Mouse (Mus musculus): ENCODE data around the gene Plcb3.

DNA sequence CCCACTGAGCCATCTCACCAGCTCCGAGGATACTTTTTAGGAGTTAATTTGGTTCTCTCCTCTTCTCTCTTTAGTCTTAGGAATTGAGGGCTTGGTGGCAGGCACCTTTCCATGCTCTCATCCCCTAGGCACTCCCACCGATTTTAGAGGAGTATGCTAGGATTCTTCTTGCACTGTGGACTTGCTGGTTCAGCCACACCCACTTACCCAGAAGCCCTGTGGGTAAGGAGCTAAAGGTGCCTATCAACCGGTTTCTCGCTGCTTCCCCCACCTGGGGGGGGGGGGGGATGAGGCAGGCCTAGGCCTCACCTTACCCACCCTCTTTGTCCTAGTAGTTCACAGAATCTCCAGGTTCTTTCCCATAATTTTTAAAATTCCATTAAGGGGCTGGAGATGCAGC lies 28.5 kb downstream of the Plcb3 start:
- TF ChIP-seq CTCF (IDR thresholded peaks at IDR 0.05; ENCODE audit: low read depth, low read length) (no peak), POLR2A (IDR thresholded peaks at IDR 0.05; ENCODE audit: borderline replicate concordance, low read depth, low read length) (no peak)
